Mouse (Mus musculus) A20 (cell line): ENCODE data around the gene Cep57l1.
A peak's percentile ranks its signal among the peaks of the same experiment; 100 is the strongest.
"Not testable (repeated sequence)": the region's sequence is repeated elsewhere in the genome, so short reads cannot be mapped to it uniquely, and the experiment has no call there.

Experiments
- DNase-seq: peaks from one replicate; pipeline ENCODE4 v3.0.0-alpha.2; 2011; ENCODE audit warnings: low read depth, low spot score

The Cep57l1 gene

GRCm38 (mm10) chr10:41809771-41810563 lies at the start of gene Cep57l1, which contains the start of gene Sesn1:
Gene Cep57l1 (minus strand): TSS chr10:41809871.
Gene Sesn1 (plus strand): TSS chr10:41809935.
- DNase-seq: peak; percentile 98

- DNase-seq: no peak
Observed at GRCm38 (mm10) chr10:41848721-41849120, 39.0 kb upstream of the Cep57l1 start.

GRCm38 (mm10) chr10:41847737-41848136 lies 38.1 kb upstream of the Cep57l1 start:
- no peak for DNase-seq

GRCm38 (mm10) chr10:41838911-41839310 lies 29.2 kb upstream of the Cep57l1 start:
- DNase-seq: no peak

GRCm38 (mm10) chr10:41834131-41834530 lies 24.5 kb upstream of the Cep57l1 start:
- no peak for DNase-seq

- DNase-seq: no peak
Observed at GRCm38 (mm10) chr10:41832191-41832590, 22.5 kb upstream of the Cep57l1 start.

- peak; percentile 69 for DNase-seq
Observed at GRCm38 (mm10) chr10:41830851-41831522, 21.3 kb upstream of the Cep57l1 start.

- DNase-seq: no peak
Observed at GRCm38 (mm10) chr10:41830445-41830844, 20.8 kb upstream of the Cep57l1 start.

GRCm38 (mm10) chr10:41829980-41830379 lies 20.3 kb upstream of the Cep57l1 start:
- no peak for DNase-seq

- no peak for DNase-seq
Observed at GRCm38 (mm10) chr10:41829191-41829590, 19.5 kb upstream of the Cep57l1 start.

- DNase-seq: peak; percentile 30
Observed at GRCm38 (mm10) chr10:41827784-41828183, 18.1 kb upstream of the Cep57l1 start.

GRCm38 (mm10) chr10:41826526-41827116 lies 16.9 kb upstream of the Cep57l1 start:
- peak; percentile 59 for DNase-seq

- no peak for DNase-seq
Observed at GRCm38 (mm10) chr10:41825996-41826395, 16.3 kb upstream of the Cep57l1 start.

- no peak for DNase-seq
Observed at GRCm38 (mm10) chr10:41825041-41825440, 15.4 kb upstream of the Cep57l1 start.

- DNase-seq: no peak
Observed at GRCm38 (mm10) chr10:41823916-41824315, 14.2 kb upstream of the Cep57l1 start.

GRCm38 (mm10) chr10:41823282-41823675 lies 13.6 kb upstream of the Cep57l1 start:
- DNase-seq: not testable (repeated sequence)

- DNase-seq: no peak
Observed at GRCm38 (mm10) chr10:41822573-41823281, 13.1 kb upstream of the Cep57l1 start.

GRCm38 (mm10) chr10:41821171-41821570 lies 11.5 kb upstream of the Cep57l1 start:
- no peak for DNase-seq

- no peak for DNase-seq
Observed at GRCm38 (mm10) chr10:41820401-41820800, 10.7 kb upstream of the Cep57l1 start.

GRCm38 (mm10) chr10:41819307-41819706 lies 9.6 kb upstream of the Cep57l1 start:
- peak; percentile 78 for DNase-seq

- DNase-seq: not testable (repeated sequence)
Observed at GRCm38 (mm10) chr10:41818733-41819070, 9.0 kb upstream of the Cep57l1 start.
